ENCODE assay signal across 32 mouse cellular contexts in the genomic region with DNA sequence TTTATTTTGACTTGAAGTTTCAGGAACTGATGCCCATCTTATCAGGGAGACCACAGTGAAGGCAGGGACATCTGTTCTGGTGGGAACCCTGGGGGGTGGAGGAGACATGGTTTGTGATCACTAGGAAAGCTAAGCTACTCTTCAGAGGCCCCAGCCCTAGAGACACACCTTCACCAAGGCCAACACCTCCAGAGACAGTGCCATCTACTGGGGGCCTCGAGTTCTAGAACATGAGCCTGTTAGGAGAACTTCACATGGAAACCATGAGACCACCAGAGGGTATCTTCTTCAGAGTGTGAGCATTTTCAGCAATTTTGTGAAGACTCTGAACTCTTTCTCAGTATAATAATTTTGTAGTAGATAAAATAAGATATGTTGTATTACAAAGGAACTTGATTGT.
DNase-seq lines count a peak whose midpoint lies in the region; ATAC-seq and TF ChIP-seq lines count a peak whose summit lies in the region.
"Had no signal": no experiment of that assay in that cellular context is flagged by ENCODE, and none has a peak within 500 bp of the region (broad histone marks: within the 10 kb centered on the region; RNA-seq: fewer than 3 reads in every experiment).

No protein-coding gene starts in this region.

- no peak for DNase-seq in midbrain, postnatal 0 days (ENCODE audit: low spot score)
- peak; percentile 5 for DNase-seq in WW6 (ENCODE audit: low read depth, low spot score)
- DNase-seq in cerebellum, postnatal 4 days (ENCODE audit: low spot score in 2 of 2): no peak
- DNase-seq in forebrain, embryonic 14.5 days (ENCODE audit: low spot score): no peak
- DNase-seq: adrenal gland, adult 2 months; adrenal gland, postnatal 36 days; cerebellum, adult 2 months; cerebellum, postnatal 25 days; embryo, embryonic 11 days; gastrocnemius, postnatal 10 days; heart, postnatal 4 days; kidney, adult 2 months; layer of hippocampus, adult 9-11 months; lung, adult 18-20 months; lung, postnatal 4 days; right cerebral cortex, adult 18-20 months; spleen, adult 18-20 months; thymus, adult 18-20 months; thymus, postnatal 25 days had no signal

- H3K4me3 ChIP-seq in intestine, postnatal 0 days (ENCODE audit: low read depth, low read length): no peak overlapping the region
- H3K4me3 ChIP-seq in intestine, embryonic 15.5 days (replicated peaks): no peak overlapping the region
- H3K4me3 ChIP-seq in midbrain, postnatal 0 days (ENCODE audit: low read depth, low read length): no peak overlapping the region
- H3K4me3 ChIP-seq in midbrain, embryonic 16.5 days (ENCODE audit: low read depth, low read length): no peak overlapping the region
- H3K4me3 ChIP-seq in forebrain, embryonic 14.5 days (ENCODE audit: low read depth, low read length): no peak overlapping the region
- H3K4me3 ChIP-seq: embryonic facial prominence, embryonic 12.5 days; forebrain, embryonic 10.5 days; heart, embryonic 12.5 days; midbrain, embryonic 13.5 days had no signal

- H3K9me3 ChIP-seq in intestine, postnatal 0 days (ENCODE audit: control insufficient read depth): no peaks in the 10 kb centered on the region
- H3K9me3 ChIP-seq in intestine, embryonic 15.5 days: no peaks in the 10 kb centered on the region
- H3K9me3 ChIP-seq in midbrain, postnatal 0 days (ENCODE audit: low read length): no peaks in the 10 kb centered on the region
- H3K9me3 ChIP-seq in midbrain, embryonic 16.5 days (replicated peaks; ENCODE audit: control insufficient read depth, low read length, poor library complexity, severe bottlenecking): no peaks in the 10 kb centered on the region
- no peaks in the 10 kb centered on the region for H3K9me3 ChIP-seq in forebrain, embryonic 14.5 days (replicated peaks; ENCODE audit: control insufficient read depth, low read length)
- H3K9me3 ChIP-seq: embryonic facial prominence, embryonic 12.5 days; forebrain, embryonic 10.5 days; heart, embryonic 12.5 days; midbrain, embryonic 13.5 days had no signal

- TF ChIP-seq CTCF in intestine, postnatal 0 days (IDR thresholded peaks at IDR 0.05; ENCODE audit: low read depth): peak; percentile 40
- TF ChIP-seq CTCF in midbrain, postnatal 0 days (IDR thresholded peaks at IDR 0.05): 0 out of 2 replicates have a peak, but pooled peaks have one; percentile 10

- 39% methylated on average over 1 of the region's 1 CpGs for WGBS in intestine, postnatal 0 days
- WGBS in intestine, embryonic 15.5 days: 54% methylated on average over 1 of the region's 1 CpGs
- 54% methylated on average over 1 of the region's 1 CpGs for WGBS in midbrain, postnatal 0 days
- 68% methylated on average over 1 of the region's 1 CpGs for WGBS in midbrain, embryonic 16.5 days
- WGBS in forebrain, embryonic 14.5 days: 63% methylated on average over 1 of the region's 1 CpGs

- ATAC-seq in intestine, postnatal 0 days: no peak
- no peak for ATAC-seq in intestine, embryonic 15.5 days
- ATAC-seq in midbrain, postnatal 0 days (ENCODE audit: low FRiP score): no peak
- no peak for ATAC-seq in midbrain, embryonic 16.5 days
- ATAC-seq in forebrain, embryonic 14.5 days: no peak
- no peak for ATAC-seq in erythroblast, adult 5-6 weeks (replicated peaks; ENCODE audit: low FRiP score, poor library complexity, severe bottlenecking)
- ATAC-seq: activated CD4-positive, CD25-positive, alpha-beta regulatory T cell, adult 4 months; CD4-positive, CD25-positive, alpha-beta regulatory T cell, adult 4 months; lung, postnatal 0 days; midbrain, embryonic 13.5 days; Patski had no signal

- H3K4me2 ChIP-seq in intestine, postnatal 0 days (replicated peaks; ENCODE audit: low read depth): no peak overlapping the region
- H3K4me2 ChIP-seq in intestine, embryonic 15.5 days (replicated peaks): no peak overlapping the region
- no peak overlapping the region for H3K4me2 ChIP-seq in midbrain, postnatal 0 days (ENCODE audit: low read depth, low read length, poor library complexity, severe bottlenecking)
- no peak overlapping the region for H3K4me2 ChIP-seq in midbrain, embryonic 16.5 days (ENCODE audit: low read length)
- no peak overlapping the region for H3K4me2 ChIP-seq in forebrain, embryonic 14.5 days (ENCODE audit: low read length)
- H3K4me2 ChIP-seq: embryonic facial prominence, embryonic 12.5 days; heart, embryonic 12.5 days; hindbrain, embryonic 14.5 days; midbrain, embryonic 13.5 days had no signal

- no peaks in the 10 kb centered on the region for H3K4me1 ChIP-seq in intestine, postnatal 0 days (replicated peaks; ENCODE audit: control insufficient read depth, insufficient read depth, low read length)
- H3K4me1 ChIP-seq in intestine, embryonic 15.5 days (replicated peaks): no peaks in the 10 kb centered on the region
- no peaks in the 10 kb centered on the region for H3K4me1 ChIP-seq in midbrain, postnatal 0 days (ENCODE audit: insufficient read depth, low read length)
- H3K4me1 ChIP-seq in midbrain, embryonic 16.5 days (ENCODE audit: control insufficient read depth, insufficient read depth, low read length): no peaks in the 10 kb centered on the region
- 0 out of 2 replicates have a peak, but pooled peaks cover 7% of the 10 kb centered on the region for H3K4me1 ChIP-seq in forebrain, embryonic 14.5 days (ENCODE audit: control insufficient read depth, insufficient read depth, low read length)
- H3K4me1 ChIP-seq: embryonic facial prominence, embryonic 12.5 days; heart, embryonic 12.5 days had no signal

- no peaks in the 10 kb centered on the region for H3K36me3 ChIP-seq in intestine, postnatal 0 days (ENCODE audit: control insufficient read depth, insufficient read depth)
- no peaks in the 10 kb centered on the region for H3K36me3 ChIP-seq in intestine, embryonic 15.5 days
- no peaks in the 10 kb centered on the region for H3K36me3 ChIP-seq in midbrain, postnatal 0 days (ENCODE audit: insufficient read depth, low read length)
- no peaks in the 10 kb centered on the region for H3K36me3 ChIP-seq in midbrain, embryonic 16.5 days (ENCODE audit: control insufficient read depth, insufficient read depth, low read length)
- H3K36me3 ChIP-seq in forebrain, embryonic 14.5 days (ENCODE audit: control insufficient read depth, insufficient read depth, low read length): no peaks in the 10 kb centered on the region
- H3K36me3 ChIP-seq: embryonic facial prominence, embryonic 12.5 days; forebrain, embryonic 10.5 days; heart, embryonic 12.5 days; midbrain, embryonic 13.5 days had no signal

- H3K9ac ChIP-seq in intestine, postnatal 0 days (ENCODE audit: low read depth, low read length): no peak overlapping the region
- no peak overlapping the region for H3K9ac ChIP-seq in intestine, embryonic 15.5 days
- H3K9ac ChIP-seq in midbrain, postnatal 0 days (replicated peaks; ENCODE audit: low read length, poor library complexity, severe bottlenecking): no peak overlapping the region
- no peak overlapping the region for H3K9ac ChIP-seq in midbrain, embryonic 16.5 days (ENCODE audit: low read depth, low read length)
- no peak overlapping the region for H3K9ac ChIP-seq in forebrain, embryonic 14.5 days (ENCODE audit: low read length)
- H3K9ac ChIP-seq: embryonic facial prominence, embryonic 12.5 days; heart, embryonic 12.5 days; hindbrain, embryonic 14.5 days; midbrain, embryonic 13.5 days had no signal

- H3K27me3 ChIP-seq in intestine, postnatal 0 days (replicated peaks; ENCODE audit: control insufficient read depth, insufficient read depth, low read length): no peaks in the 10 kb centered on the region
- H3K27me3 ChIP-seq in intestine, embryonic 15.5 days (replicated peaks): no peaks in the 10 kb centered on the region
- no peaks in the 10 kb centered on the region for H3K27me3 ChIP-seq in midbrain, postnatal 0 days (ENCODE audit: insufficient read depth, low read length)
- no peaks in the 10 kb centered on the region for H3K27me3 ChIP-seq in midbrain, embryonic 16.5 days (ENCODE audit: control insufficient read depth, insufficient read depth, low read depth, low read length)
- H3K27me3 ChIP-seq in forebrain, embryonic 14.5 days (replicated peaks; ENCODE audit: control insufficient read depth, insufficient read depth, low read length): no peaks in the 10 kb centered on the region
- H3K27me3 ChIP-seq: embryonic facial prominence, embryonic 12.5 days; heart, embryonic 12.5 days; midbrain, embryonic 13.5 days had no signal

- H3K27ac ChIP-seq in intestine, postnatal 0 days (ENCODE audit: low read depth, low read length): no peak overlapping the region
- no peak overlapping the region for H3K27ac ChIP-seq in intestine, embryonic 15.5 days
- no peak overlapping the region for H3K27ac ChIP-seq in midbrain, postnatal 0 days (ENCODE audit: low read depth, low read length)
- no peak overlapping the region for H3K27ac ChIP-seq in midbrain, embryonic 16.5 days (ENCODE audit: low read length)
- H3K27ac ChIP-seq in forebrain, embryonic 14.5 days (ENCODE audit: low read depth, low read length): no peak overlapping the region
- H3K27ac ChIP-seq: embryonic facial prominence, embryonic 12.5 days; forebrain, embryonic 10.5 days; hindbrain, embryonic 14.5 days; midbrain, embryonic 13.5 days had no signal
